Mouse (Mus musculus): ENCODE data around the gene Pgf. TPM values are rescaled to one million over a fixed set of nuclear protein-coding genes. Genes with fewer than 3 reads are reported as not detected.

The Pgf gene
- polyA plus RNA-seq, 1 experiment from 2014 or later: 7.2 TPM

DNA sequence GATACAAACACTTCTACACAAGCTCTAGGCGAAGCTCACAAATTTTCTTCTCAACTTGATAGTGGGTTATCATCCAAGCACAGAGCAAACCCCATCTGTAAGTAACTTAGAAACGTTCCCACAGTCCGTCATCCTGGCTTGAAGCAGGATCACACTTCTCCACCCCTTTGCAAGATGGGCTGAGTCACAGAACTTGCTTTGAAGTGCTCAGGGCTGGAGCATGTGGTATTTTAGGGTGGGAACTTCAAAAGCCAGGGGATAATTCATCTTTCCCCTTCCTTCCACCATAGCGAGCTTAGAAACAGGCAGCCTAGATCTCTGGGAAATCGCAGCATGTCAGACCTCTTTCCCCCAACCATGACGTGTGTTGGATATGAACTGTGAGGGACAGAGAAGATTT lies 21.3 kb downstream of the Pgf start:
- no peaks in the 10 kb centered on the region for H3K27me3 ChIP-seq (replicated peaks; ENCODE audit: control insufficient read depth, insufficient read depth, low read length)
- H3K36me3 ChIP-seq (ENCODE audit: control insufficient read depth, insufficient read depth, low read length): no peaks in the 10 kb centered on the region
- DNase-seq (ENCODE audit: low spot score) (no peak), ATAC-seq (no peak)
- WGBS: 78% methylated on average over 6 of the region's 6 CpGs
- no peaks in the 10 kb centered on the region for H3K9me3 ChIP-seq (replicated peaks; ENCODE audit: control insufficient read depth, low read length)
- no peak overlapping the region for H3K4me2 ChIP-seq (ENCODE audit: low read length)
- no peak overlapping the region for H3K4me3 ChIP-seq (ENCODE audit: low read depth, low read length)
- H3K4me1 ChIP-seq (ENCODE audit: control insufficient read depth, insufficient read depth, low read length): no peaks in the 10 kb centered on the region
- no peak overlapping the region for H3K27ac ChIP-seq (ENCODE audit: low read depth, low read length)
- H3K9ac ChIP-seq (ENCODE audit: low read length): no peak overlapping the region

DNA sequence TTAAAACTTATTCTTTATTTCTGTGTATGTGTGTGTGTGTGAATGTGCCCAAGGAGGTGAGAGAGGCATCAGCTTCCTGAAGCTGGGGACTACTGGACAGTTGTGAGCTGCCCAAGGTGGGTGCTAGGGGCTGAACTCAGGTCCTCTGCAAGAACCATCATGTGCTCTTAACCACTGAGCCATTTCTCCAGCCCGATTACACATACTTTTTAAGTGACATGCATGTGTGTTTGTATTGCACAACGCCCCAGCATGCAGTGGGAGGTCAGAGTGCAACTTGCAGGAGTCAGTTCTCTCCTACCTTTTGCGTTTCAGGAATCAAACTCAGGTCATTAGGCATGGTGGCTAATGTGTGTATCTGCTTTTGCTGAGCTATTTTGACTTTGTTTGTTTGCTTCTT lies 24.6 kb downstream of the Pgf start:
- H3K27ac ChIP-seq (ENCODE audit: low read depth, low read length): no peak overlapping the region
- no peak overlapping the region for H3K4me2 ChIP-seq (ENCODE audit: low read length)
- 0 out of 2 replicates have a peak, but pooled peaks cover 2% of the 10 kb centered on the region for H3K4me1 ChIP-seq (ENCODE audit: control insufficient read depth, insufficient read depth, low read length)
- H3K9me3 ChIP-seq (replicated peaks; ENCODE audit: control insufficient read depth, low read length): no peaks in the 10 kb centered on the region
- DNase-seq (ENCODE audit: low spot score) (no peak), ATAC-seq (no peak)
- H3K9ac ChIP-seq (ENCODE audit: low read length): no peak overlapping the region
- no peaks in the 10 kb centered on the region for H3K36me3 ChIP-seq (ENCODE audit: control insufficient read depth, insufficient read depth, low read length)
- WGBS: 90% methylated on average over 3 of the region's 3 CpGs
- 0 out of 2 replicates have a peak, but pooled peaks cover 4% of the 10 kb centered on the region for H3K27me3 ChIP-seq (replicated peaks; ENCODE audit: control insufficient read depth, insufficient read depth, low read length)
- no peak overlapping the region for H3K4me3 ChIP-seq (ENCODE audit: low read depth, low read length)

DNA sequence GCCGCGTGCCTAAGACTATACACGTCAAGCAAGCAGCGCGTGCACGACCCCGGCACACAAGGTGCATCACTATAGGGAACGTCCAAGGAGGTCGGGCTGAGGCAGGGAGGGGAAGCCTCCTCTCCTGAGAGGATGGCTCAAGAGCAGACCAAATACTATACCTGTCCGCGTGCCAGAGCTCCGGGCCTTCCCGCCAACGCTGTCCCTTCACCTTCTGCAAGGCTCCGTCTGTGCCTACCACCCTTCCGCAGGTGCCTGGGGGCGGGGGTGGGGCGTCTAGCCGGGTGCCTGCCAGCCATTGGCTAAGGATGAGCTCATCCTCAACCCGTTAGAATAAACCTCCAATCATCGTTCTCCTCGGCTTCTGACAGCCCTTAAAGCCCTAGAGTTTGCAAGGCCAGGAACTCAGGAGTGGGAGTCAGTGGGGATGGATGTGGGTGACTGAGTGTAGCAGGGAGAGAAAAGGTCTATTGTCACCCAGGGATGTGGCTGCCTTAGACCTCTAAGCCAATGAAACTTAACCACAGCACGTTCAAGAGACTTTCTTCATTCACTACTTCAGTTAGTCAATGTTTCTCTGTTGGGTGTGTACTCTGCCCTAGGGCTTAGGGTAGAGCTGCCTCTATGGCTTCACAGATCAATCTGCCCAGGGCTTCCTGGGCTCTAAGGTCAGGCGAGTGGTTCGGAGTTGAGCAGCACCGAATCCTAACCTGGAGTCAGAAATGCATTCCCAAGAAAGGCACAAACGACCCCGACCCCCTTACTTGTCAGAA lies 26.4 kb downstream of the Pgf start, which contains the start of gene Rps6kl1:
TSS of gene Rps6kl1 (minus strand) at position 263 of the 773 bp plus-strand sequence.
- DNase-seq (ENCODE audit: low spot score) (peak; percentile 81), ATAC-seq (peak; percentile 97)
- WGBS: 14% methylated on average over 28 of the region's 28 CpGs
- peak within 1 kb of the TSS; percentile 39 for H3K4me3 ChIP-seq (ENCODE audit: low read depth, low read length)
- peak within 1 kb of the TSS; percentile 50 for H3K4me2 ChIP-seq (ENCODE audit: low read length)
- 0 out of 2 replicates have a peak, but pooled peaks cover 4% of the 10 kb centered on the region for H3K27me3 ChIP-seq (replicated peaks; ENCODE audit: control insufficient read depth, insufficient read depth, low read length)
- no peak within 1 kb of the TSS for H3K27ac ChIP-seq (ENCODE audit: low read depth, low read length)
- H3K36me3 ChIP-seq (ENCODE audit: control insufficient read depth, insufficient read depth, low read length): 0 out of 2 replicates have a peak, but pooled peaks cover 2% of the 10 kb centered on the region
- H3K4me1 ChIP-seq (ENCODE audit: control insufficient read depth, insufficient read depth, low read length): 0 out of 2 replicates have a peak, but pooled peaks cover 2% of the 10 kb centered on the region
- H3K9me3 ChIP-seq (replicated peaks; ENCODE audit: control insufficient read depth, low read length): no peaks in the 10 kb centered on the region
- peak within 1 kb of the TSS; percentile 67 for H3K9ac ChIP-seq (ENCODE audit: low read length)

DNA sequence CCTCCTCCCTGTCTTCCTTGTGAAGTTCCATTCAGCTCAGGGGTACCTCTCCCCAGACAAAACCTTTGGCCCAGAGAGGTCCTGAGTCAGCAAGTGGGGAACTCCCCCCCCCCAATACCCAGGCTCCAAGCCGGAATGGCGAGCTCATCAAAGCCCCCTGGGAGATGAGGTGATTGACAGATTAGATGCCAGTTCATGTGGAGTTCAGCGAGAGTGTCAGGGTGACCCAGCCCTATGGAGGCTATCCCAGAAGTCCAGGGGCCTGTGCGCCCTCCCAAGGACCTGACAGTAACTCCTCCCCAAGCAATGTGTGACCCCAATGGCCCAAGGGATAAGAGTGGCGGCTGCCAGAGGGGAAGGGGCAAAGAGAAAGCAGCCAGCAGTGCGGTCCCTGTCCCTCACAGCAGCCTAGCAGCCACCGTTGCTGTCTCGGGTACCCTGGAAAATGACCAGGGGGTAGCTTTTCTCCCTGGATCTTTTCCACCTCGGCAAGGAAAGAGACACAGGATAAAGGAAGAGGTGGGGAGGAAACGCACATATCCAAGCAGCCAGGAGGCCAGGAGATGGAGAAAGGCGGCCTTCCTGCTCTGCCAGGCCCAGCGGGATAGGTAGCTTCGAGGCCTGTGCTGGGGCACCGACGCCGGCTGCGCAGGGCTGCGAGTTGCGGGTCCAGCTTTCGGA lies 27.1 kb downstream of the Pgf start:
- DNase-seq (ENCODE audit: low spot score) (no peak), ATAC-seq (no peak; the same call in 1 of the 2 replicates)
- Histone ChIP-seq H3K9ac (ENCODE audit: low read length) (peak overlapping the region; percentile 67), H3K27ac (ENCODE audit: low read depth, low read length) (no peak overlapping the region), H3K9me3 (replicated peaks; ENCODE audit: control insufficient read depth, low read length) (no peaks in the 10 kb centered on the region), H3K27me3 (replicated peaks; ENCODE audit: control insufficient read depth, insufficient read depth, low read length) (0 out of 2 replicates have a peak, but pooled peaks cover 4% of the 10 kb centered on the region), H3K4me3 (ENCODE audit: low read depth, low read length) (peak overlapping the region; percentile 39), H3K36me3 (ENCODE audit: control insufficient read depth, insufficient read depth, low read length) (0 out of 2 replicates have a peak, but pooled peaks cover 2% of the 10 kb centered on the region), H3K4me1 (ENCODE audit: control insufficient read depth, insufficient read depth, low read length) (0 out of 2 replicates have a peak, but pooled peaks cover 2% of the 10 kb centered on the region), H3K4me2 (ENCODE audit: low read length) (peak overlapping the region; percentile 50)
- WGBS: 10% methylated on average over 20 of the region's 20 CpGs

DNA sequence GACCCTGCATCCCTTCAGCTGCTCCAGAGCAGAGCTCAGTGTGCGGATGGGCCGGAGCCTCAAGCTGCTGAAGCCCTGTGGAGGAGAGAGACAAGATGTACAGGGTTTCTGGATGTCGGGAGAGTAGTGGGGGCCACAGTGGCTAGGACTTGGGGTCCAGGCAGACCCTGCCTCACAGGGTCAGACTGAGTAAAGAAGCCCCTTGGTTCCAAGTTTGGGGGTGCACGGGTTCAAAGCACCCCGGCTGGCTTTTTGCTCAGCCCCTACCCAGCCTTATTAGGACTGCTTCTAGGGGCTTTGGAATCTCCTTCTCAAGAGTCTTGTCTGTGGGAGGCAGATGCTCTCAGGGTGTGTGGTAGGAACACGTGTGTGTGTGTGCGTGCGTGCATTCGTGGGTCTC lies 30.7 kb downstream of the Pgf start:
- WGBS: 82% methylated on average over 9 of the region's 9 CpGs
- Histone ChIP-seq H3K36me3 (ENCODE audit: control insufficient read depth, insufficient read depth, low read length) (0 out of 2 replicates have a peak, but pooled peaks cover 5% of the 10 kb centered on the region), H3K4me3 (ENCODE audit: low read depth, low read length) (no peak overlapping the region), H3K4me2 (ENCODE audit: low read length) (no peak overlapping the region), H3K4me1 (ENCODE audit: control insufficient read depth, insufficient read depth, low read length) (0 out of 2 replicates have a peak, but pooled peaks cover 2% of the 10 kb centered on the region), H3K27me3 (replicated peaks; ENCODE audit: control insufficient read depth, insufficient read depth, low read length) (0 out of 2 replicates have a peak, but pooled peaks cover 4% of the 10 kb centered on the region), H3K27ac (ENCODE audit: low read depth, low read length) (no peak overlapping the region), H3K9me3 (replicated peaks; ENCODE audit: control insufficient read depth, low read length) (no peaks in the 10 kb centered on the region), H3K9ac (ENCODE audit: low read length) (no peak overlapping the region)
- ATAC-seq (no peak), DNase-seq (ENCODE audit: low spot score) (no peak)

DNA sequence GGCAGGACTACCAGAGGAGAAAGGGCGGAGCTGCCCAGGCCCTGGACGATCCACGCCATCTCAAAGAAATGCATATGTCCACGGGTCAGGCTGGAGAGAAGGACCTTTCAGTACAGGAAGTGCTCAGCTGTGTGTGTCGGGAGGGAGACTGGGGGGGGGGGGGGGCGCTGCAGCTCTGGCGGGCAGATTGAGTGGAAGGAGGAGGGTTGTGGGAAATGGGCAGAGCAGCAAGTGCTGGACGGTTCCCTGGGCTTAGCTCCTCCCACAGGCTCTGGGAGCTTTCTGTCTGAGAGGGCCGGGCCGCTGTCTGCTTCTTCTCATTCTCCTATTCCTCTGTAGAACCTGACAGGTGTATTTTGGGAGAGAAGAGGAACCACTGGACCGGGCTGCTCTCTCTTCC lies 31.2 kb downstream of the Pgf start:
- Histone ChIP-seq H3K9ac (ENCODE audit: low read length) (no peak overlapping the region), H3K27ac (ENCODE audit: low read depth, low read length) (no peak overlapping the region), H3K4me1 (ENCODE audit: control insufficient read depth, insufficient read depth, low read length) (0 out of 2 replicates have a peak, but pooled peaks cover 2% of the 10 kb centered on the region), H3K9me3 (replicated peaks; ENCODE audit: control insufficient read depth, low read length) (no peaks in the 10 kb centered on the region), H3K4me2 (ENCODE audit: low read length) (no peak overlapping the region), H3K36me3 (ENCODE audit: control insufficient read depth, insufficient read depth, low read length) (0 out of 2 replicates have a peak, but pooled peaks cover 5% of the 10 kb centered on the region), H3K4me3 (ENCODE audit: low read depth, low read length) (no peak overlapping the region), H3K27me3 (replicated peaks; ENCODE audit: control insufficient read depth, insufficient read depth, low read length) (0 out of 2 replicates have a peak, but pooled peaks cover 4% of the 10 kb centered on the region)
- DNase-seq (ENCODE audit: low spot score) (no peak), ATAC-seq (no peak)
- WGBS: 36% methylated on average over 11 of the region's 11 CpGs

DNA sequence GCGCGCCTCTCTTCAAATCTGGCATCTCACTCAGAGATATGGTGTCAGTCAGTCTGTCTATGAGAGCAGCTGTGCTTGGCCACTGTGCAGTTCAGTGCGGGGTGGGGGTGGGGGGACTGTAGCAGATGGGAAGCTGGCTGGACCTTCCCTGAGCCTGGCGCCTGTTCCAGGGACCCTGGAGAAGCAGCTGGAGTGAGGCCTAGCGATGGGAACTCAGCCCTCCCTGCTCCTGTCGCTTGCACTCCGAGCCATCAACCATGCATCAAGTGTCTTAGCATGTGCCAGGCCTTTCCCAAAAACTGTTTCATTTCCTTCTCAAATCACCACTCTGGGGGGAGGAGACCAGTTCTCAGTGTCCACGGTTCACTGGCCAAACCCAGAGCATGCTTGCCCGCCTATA lies 32.0 kb downstream of the Pgf start:
- WGBS: 76% methylated on average over 9 of the region's 9 CpGs
- Histone ChIP-seq H3K27me3 (replicated peaks; ENCODE audit: control insufficient read depth, insufficient read depth, low read length) (0 out of 2 replicates have a peak, but pooled peaks cover 4% of the 10 kb centered on the region), H3K36me3 (ENCODE audit: control insufficient read depth, insufficient read depth, low read length) (0 out of 2 replicates have a peak, but pooled peaks cover 5% of the 10 kb centered on the region), H3K27ac (ENCODE audit: low read depth, low read length) (no peak overlapping the region), H3K4me3 (ENCODE audit: low read depth, low read length) (no peak overlapping the region), H3K9me3 (replicated peaks; ENCODE audit: control insufficient read depth, low read length) (no peaks in the 10 kb centered on the region), H3K4me2 (ENCODE audit: low read length) (no peak overlapping the region), H3K4me1 (ENCODE audit: control insufficient read depth, insufficient read depth, low read length) (0 out of 2 replicates have a peak, but pooled peaks cover 2% of the 10 kb centered on the region), H3K9ac (ENCODE audit: low read length) (no peak overlapping the region)
- ATAC-seq: 0 out of 2 replicates have a peak, but pooled peaks have one; percentile 19
- DNase-seq (ENCODE audit: low spot score): no peak

DNA sequence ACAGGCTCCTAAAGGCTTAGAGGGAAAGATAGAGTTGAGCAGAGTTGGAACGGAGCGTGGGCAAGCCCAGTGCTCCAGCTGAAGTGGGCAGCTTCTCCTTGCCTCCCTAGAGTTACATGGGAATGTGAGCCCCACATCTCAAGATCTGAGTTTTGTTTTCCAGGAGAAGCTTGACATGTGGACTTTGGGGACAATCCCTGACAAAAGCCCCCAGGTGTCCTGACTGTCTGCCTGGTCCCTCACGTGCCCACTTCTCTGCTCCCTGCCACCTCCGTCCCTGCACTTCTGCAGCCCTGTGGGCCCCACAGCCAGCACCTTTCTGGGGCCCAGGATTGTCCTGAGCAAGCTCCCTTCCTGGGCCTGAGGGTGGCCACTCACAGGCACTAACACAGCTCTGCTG lies 32.8 kb downstream of the Pgf start:
- DNase-seq (ENCODE audit: low spot score) (no peak), ATAC-seq (no peak)
- no peak overlapping the region for H3K4me2 ChIP-seq (ENCODE audit: low read length)
- no peak overlapping the region for H3K4me3 ChIP-seq (ENCODE audit: low read depth, low read length)
- no peak overlapping the region for H3K27ac ChIP-seq (ENCODE audit: low read depth, low read length)
- H3K9ac ChIP-seq (ENCODE audit: low read length): no peak overlapping the region
- H3K27me3 ChIP-seq (replicated peaks; ENCODE audit: control insufficient read depth, insufficient read depth, low read length): no peaks in the 10 kb centered on the region
- 89% methylated on average over 4 of the region's 4 CpGs for WGBS
- no peaks in the 10 kb centered on the region for H3K4me1 ChIP-seq (ENCODE audit: control insufficient read depth, insufficient read depth, low read length)
- H3K36me3 ChIP-seq (ENCODE audit: control insufficient read depth, insufficient read depth, low read length): 0 out of 2 replicates have a peak, but pooled peaks cover 5% of the 10 kb centered on the region
- no peaks in the 10 kb centered on the region for H3K9me3 ChIP-seq (replicated peaks; ENCODE audit: control insufficient read depth, low read length)

Data from forebrain, embryonic 14.5 days (tissue).